Mouse (Mus musculus) thymus, adult 2 months (tissue): ENCODE results near the gene Gramd4.

Source experiments
- CTCF ChIP-seq: fragments of 200-500 bp; IDR thresholded peaks from 2 replicates; pipeline ENCODE4 v1.5.1; 2012; ENCODE audit warnings: mild to moderate bottlenecking, control low read depth, low read length, moderate library complexity, borderline replicate concordance; ENCODE audit not compliant: control insufficient read depth, poor library complexity, insufficient read depth; ENCODE audit errors: extremely low read depth
- POLR2A ChIP-seq: fragments of 200-500 bp; IDR thresholded peaks from 2 replicates; pipeline ENCODE4 v1.6.1; 2012; ENCODE audit warnings: mild to moderate bottlenecking, low read length, control low read depth, moderate library complexity; ENCODE audit not compliant: control insufficient read depth, poor library complexity, insufficient read depth; ENCODE audit errors: extremely low read depth

GRCm38 (mm10) chr15:86076378-86076777 is 18.9 kb downstream of the Gramd4 start:
- TF ChIP-seq CTCF (no peak), POLR2A (no peak)
